Mouse (Mus musculus): Measurements from ENCODE around the gene L3mbtl4. TPM values are rescaled to one million over a fixed set of nuclear protein-coding genes. Genes with fewer than 3 reads are reported as not detected.
"Not testable (repeated sequence)": the region's sequence is repeated elsewhere in the genome, so short reads cannot be mapped to it uniquely, and the experiment has no call there.

Gene L3mbtl4
- polyA plus RNA-seq, 1 experiment from 2014 or later, result 0.08 TPM

- ATAC-seq (no peak), DNase-seq (ENCODE audit: low spot score) (no peak)
- Histone ChIP-seq H3K9ac (replicated peaks; ENCODE audit: low read depth) (no peak overlapping the region), H3K4me1 (ENCODE audit: insufficient read depth, low read depth, low read length) (no peaks in the 10 kb centered on the region), H3K4me3 (ENCODE audit: low read depth, low read length) (no peak overlapping the region), H3K27me3 (replicated peaks; ENCODE audit: insufficient read depth, low read length) (no peaks in the 10 kb centered on the region), H3K4me2 (replicated peaks; ENCODE audit: low read depth, low read length) (no peak overlapping the region), H3K36me3 (ENCODE audit: insufficient read depth, low read length) (no peaks in the 10 kb centered on the region), H3K27ac (ENCODE audit: low read length) (no peak overlapping the region), H3K9me3 (ENCODE audit: low read length) (no peaks in the 10 kb centered on the region)
- WGBS, result 28% methylated on average over 3 of the region's 3 CpGs
- TF ChIP-seq CTCF (IDR thresholded peaks at IDR 0.05), result no peak
- TF ChIP-seq EP300 (IDR thresholded peaks at IDR 0.05), result no peak
Measured at GRCm38 (mm10) chr17:68333382-68333781, 59.8 kb downstream of the L3mbtl4 start.

- ATAC-seq (no peak), DNase-seq (ENCODE audit: low spot score) (no peak)
- no peaks in the 10 kb centered on the region for H3K27me3 ChIP-seq (replicated peaks; ENCODE audit: insufficient read depth, low read length)
- 73% methylated on average over 3 of the region's 3 CpGs for WGBS
- H3K4me1 ChIP-seq (ENCODE audit: insufficient read depth, low read depth, low read length), result no peaks in the 10 kb centered on the region
- H3K4me2 ChIP-seq (replicated peaks; ENCODE audit: low read depth, low read length), result no peak overlapping the region
- no peak for TF ChIP-seq CTCF (IDR thresholded peaks at IDR 0.05)
- TF ChIP-seq EP300 (IDR thresholded peaks at IDR 0.05), result no peak
- H3K9me3 ChIP-seq (ENCODE audit: low read length), result no peaks in the 10 kb centered on the region
- H3K36me3 ChIP-seq (ENCODE audit: insufficient read depth, low read length), result no peaks in the 10 kb centered on the region
- no peak overlapping the region for H3K9ac ChIP-seq (replicated peaks; ENCODE audit: low read depth)
- H3K4me3 ChIP-seq (ENCODE audit: low read depth, low read length), result no peak overlapping the region
- H3K27ac ChIP-seq (ENCODE audit: low read length), result no peak overlapping the region
Measured at GRCm38 (mm10) chr17:68338917-68339553, 65.4 kb downstream of the L3mbtl4 start.

GRCm38 (mm10) chr17:68357687-68358086 lies 84.1 kb downstream of the L3mbtl4 start:
- Histone ChIP-seq H3K9ac (replicated peaks; ENCODE audit: low read depth) (no peak overlapping the region), H3K27me3 (replicated peaks; ENCODE audit: insufficient read depth, low read length) (no peaks in the 10 kb centered on the region), H3K4me2 (replicated peaks; ENCODE audit: low read depth, low read length) (no peak overlapping the region), H3K4me3 (ENCODE audit: low read depth, low read length) (no peak overlapping the region), H3K27ac (ENCODE audit: low read length) (no peak overlapping the region), H3K9me3 (ENCODE audit: low read length) (no peaks in the 10 kb centered on the region), H3K4me1 (ENCODE audit: insufficient read depth, low read depth, low read length) (no peaks in the 10 kb centered on the region), H3K36me3 (ENCODE audit: insufficient read depth, low read length) (no peaks in the 10 kb centered on the region)
- ATAC-seq (no peak), DNase-seq (ENCODE audit: low spot score) (no peak)
- 47% methylated on average over 1 of the region's 1 CpGs for WGBS
- no peak for TF ChIP-seq CTCF (IDR thresholded peaks at IDR 0.05)
- TF ChIP-seq EP300 (IDR thresholded peaks at IDR 0.05), result no peak

- H3K4me1 ChIP-seq (ENCODE audit: insufficient read depth, low read depth, low read length), result no peaks in the 10 kb centered on the region
Measured at GRCm38 (mm10) chr17:68371101-68371500, 97.5 kb downstream of the L3mbtl4 start.

GRCm38 (mm10) chr17:68388481-68388880 lies 114.9 kb downstream of the L3mbtl4 start:
- WGBS, result 52% methylated on average over 5 of the region's 5 CpGs
- Histone ChIP-seq H3K9me3 (ENCODE audit: low read length) (no peaks in the 10 kb centered on the region), H3K4me2 (replicated peaks; ENCODE audit: low read depth, low read length) (no peak overlapping the region), H3K36me3 (ENCODE audit: insufficient read depth, low read length) (no peaks in the 10 kb centered on the region), H3K4me3 (ENCODE audit: low read depth, low read length) (no peak overlapping the region), H3K4me1 (ENCODE audit: insufficient read depth, low read depth, low read length) (no peaks in the 10 kb centered on the region), H3K27ac (ENCODE audit: low read length) (no peak overlapping the region), H3K9ac (replicated peaks; ENCODE audit: low read depth) (no peak overlapping the region), H3K27me3 (replicated peaks; ENCODE audit: insufficient read depth, low read length) (no peaks in the 10 kb centered on the region)
- ATAC-seq (no peak), DNase-seq (ENCODE audit: low spot score) (no peak)
- no peak for TF ChIP-seq CTCF (IDR thresholded peaks at IDR 0.05)

More at GRCm38 (mm10) chr17:68371101-68371500, 97.5 kb downstream of the L3mbtl4 start:
- 79% methylated on average over 1 of the region's 1 CpGs for WGBS
- Histone ChIP-seq H3K9me3 (ENCODE audit: low read length) (no peaks in the 10 kb centered on the region), H3K9ac (replicated peaks; ENCODE audit: low read depth) (no peak overlapping the region), H3K4me3 (ENCODE audit: low read depth, low read length) (no peak overlapping the region), H3K4me2 (replicated peaks; ENCODE audit: low read depth, low read length) (no peak overlapping the region), H3K27ac (ENCODE audit: low read length) (no peak overlapping the region), H3K36me3 (ENCODE audit: insufficient read depth, low read length) (no peaks in the 10 kb centered on the region), H3K27me3 (replicated peaks; ENCODE audit: insufficient read depth, low read length) (no peaks in the 10 kb centered on the region)
- TF ChIP-seq EP300 (IDR thresholded peaks at IDR 0.05) (no peak), CTCF (IDR thresholded peaks at IDR 0.05) (no peak)
- no peak for ATAC-seq
- no peak for DNase-seq (ENCODE audit: low spot score)

- no peak for ATAC-seq
- no peak for DNase-seq (ENCODE audit: low spot score)
- WGBS, result 48% methylated on average over 1 of the region's 1 CpGs
- Histone ChIP-seq H3K9ac (replicated peaks; ENCODE audit: low read depth) (no peak overlapping the region), H3K4me2 (replicated peaks; ENCODE audit: low read depth, low read length) (no peak overlapping the region), H3K4me3 (ENCODE audit: low read depth, low read length) (no peak overlapping the region), H3K27ac (ENCODE audit: low read length) (no peak overlapping the region), H3K4me1 (ENCODE audit: insufficient read depth, low read depth, low read length) (no peaks in the 10 kb centered on the region), H3K36me3 (ENCODE audit: insufficient read depth, low read length) (no peaks in the 10 kb centered on the region), H3K27me3 (replicated peaks; ENCODE audit: insufficient read depth, low read length) (no peaks in the 10 kb centered on the region), H3K9me3 (ENCODE audit: low read length) (no peaks in the 10 kb centered on the region)
- TF ChIP-seq EP300 (IDR thresholded peaks at IDR 0.05) (no peak), CTCF (IDR thresholded peaks at IDR 0.05) (no peak)
Measured at GRCm38 (mm10) chr17:68405993-68406392, 132.4 kb downstream of the L3mbtl4 start.

- H3K9ac ChIP-seq (replicated peaks; ENCODE audit: low read depth); H3K9me3 ChIP-seq (ENCODE audit: low read length); H3K4me1 ChIP-seq (ENCODE audit: insufficient read depth, low read depth, low read length); H3K27ac ChIP-seq (ENCODE audit: low read length); H3K4me3 ChIP-seq (ENCODE audit: low read depth, low read length); H3K36me3 ChIP-seq (ENCODE audit: insufficient read depth, low read length); ATAC-seq; DNase-seq (ENCODE audit: low spot score); H3K4me2 ChIP-seq (replicated peaks; ENCODE audit: low read depth, low read length); H3K27me3 ChIP-seq (replicated peaks; ENCODE audit: insufficient read depth, low read length): not testable (repeated sequence)
- 64% methylated on average over 1 of the region's 1 CpGs for WGBS
Measured at GRCm38 (mm10) chr17:68407121-68407520, 133.5 kb downstream of the L3mbtl4 start.

Data from lung, postnatal 0 days (tissue).